ENCODE assay signal across 14 mouse cellular contexts in genomic region chr15:78591680-78592451, GRCm38 (mm10). TPM values are rescaled to one million over a fixed set of nuclear protein-coding genes. Genes with fewer than 3 reads are reported as not detected.
A peak's percentile ranks its signal among the peaks of the same experiment; 100 is the strongest.
DNase-seq lines count a peak whose midpoint lies in the region; ATAC-seq and TF ChIP-seq lines count a peak whose summit lies in the region.
"Had no signal": no experiment of that assay in that cellular context is flagged by ENCODE, and none has a peak within 500 bp of the region (broad histone marks: within the 10 kb centered on the region; RNA-seq: fewer than 3 reads in every experiment).

No protein-coding gene starts in this region.

- peak; percentile 72 for DNase-seq in thymus, postnatal 0 days (ENCODE audit: low spot score)
- no peak for DNase-seq in thymus, postnatal 10 days (ENCODE audit: low spot score in 2 of 2)
- no peak for DNase-seq in heart, embryonic 10.5 days (ENCODE audit: low spot score)
- no peak for DNase-seq in right cerebral cortex, postnatal 4 days
- no peak for DNase-seq in gastrocnemius, adult 2 months
- DNase-seq: cerebellum, postnatal 14 days; forebrain, postnatal 0 days; kidney, postnatal 36 days; right cerebral cortex, postnatal 25 days had no signal

- no peaks in the 10 kb centered on the region for H3K36me3 ChIP-seq in heart, embryonic 10.5 days
- H3K36me3 ChIP-seq: lung, embryonic 15.5 days; neural tube, embryonic 12.5 days had no signal

- H3K27me3 ChIP-seq in heart, embryonic 10.5 days (ENCODE audit: insufficient read depth, poor library complexity, severe bottlenecking) = peaks cover 10% of the 10 kb centered on the region
- H3K27me3 ChIP-seq: lung, embryonic 15.5 days; neural tube, embryonic 12.5 days had no signal

- 58% methylated on average over 15 of the region's 15 CpGs for WGBS in heart, embryonic 10.5 days

- ATAC-seq in activated CD4-positive, CD25-positive, alpha-beta regulatory T cell, adult 4 months = peak; percentile 58
- peak; percentile 64 for ATAC-seq in megakaryocyte, adult 5-6 weeks (ENCODE audit: poor library complexity, severe bottlenecking)
- ATAC-seq: forebrain, postnatal 0 days had no signal

- H3K9me3 ChIP-seq in heart, embryonic 10.5 days = no peaks in the 10 kb centered on the region
- H3K9me3 ChIP-seq: lung, embryonic 15.5 days; neural tube, embryonic 12.5 days had no signal

- H3K4me1 ChIP-seq in heart, embryonic 10.5 days = 0 out of 2 replicates have a peak, but pooled peaks cover 10% of the 10 kb centered on the region
- H3K4me1 ChIP-seq: neural tube, embryonic 12.5 days had no signal

- no peak overlapping the region for H3K27ac ChIP-seq in heart, embryonic 10.5 days
- no peak overlapping the region for H3K27ac ChIP-seq in gastrocnemius, adult 2 months
- H3K27ac ChIP-seq: hindbrain, embryonic 14.5 days; lung, embryonic 15.5 days; neural tube, embryonic 12.5 days had no signal

- no peak for TF ChIP-seq CTCF in gastrocnemius, adult 2 months (IDR thresholded peaks at IDR 0.05)

- H3K4me3 ChIP-seq in heart, embryonic 10.5 days = no peak overlapping the region
- no peak overlapping the region for H3K4me3 ChIP-seq in gastrocnemius, adult 2 months
- H3K4me3 ChIP-seq: lung, embryonic 15.5 days; neural tube, embryonic 12.5 days had no signal

- intact Hi-C loops in gastrocnemius, adult 2 months (cut with DNase I) = no loop called here

RNA-seq across cellular contexts. Expression of gene Cyth4, which starts 5.0 kb away (rescaled TPM):
- 23.0 and 23.7 TPM in 2 replicates for polyA plus RNA-seq in thymus, postnatal 0 days (2015; fragmentation: Nextera tagmentation; extraction: Ambion mirVana)
- polyA plus RNA-seq in activated CD4-positive, CD25-positive, alpha-beta regulatory T cell, adult 4 months (2017; shearing (Covaris generic)) = 100 to 1,000 TPM; 197 to 261 TPM
- 137 and 141 TPM in 2 replicates for total RNA-seq in megakaryocyte, adult 5-6 weeks (2015)
- total RNA-seq in megakaryocyte, adult 5-6 weeks (2017) = 263 and 285 TPM in 2 replicates
- polyA plus RNA-seq in heart, embryonic 10.5 days (2016; fragmentation: Nextera tagmentation; extraction: Ambion mirVana) = 2.3 and 5.0 TPM in 2 replicates
- total RNA-seq in gastrocnemius, adult 2 months (2021) = 1 to 10 TPM; 1.9 TPM

RNA-seq across cellular contexts. Expression of gene Rac2, which starts 19.3 kb away (rescaled TPM):
- 662 and 779 TPM in 2 replicates for polyA plus RNA-seq in thymus, postnatal 0 days (2015; fragmentation: Nextera tagmentation; extraction: Ambion mirVana)
- 1,000 to 10,000 TPM; 3,019 to 4,069 TPM for polyA plus RNA-seq in activated CD4-positive, CD25-positive, alpha-beta regulatory T cell, adult 4 months (2017; shearing (Covaris generic))
- 581 and 637 TPM in 2 replicates for total RNA-seq in megakaryocyte, adult 5-6 weeks (2015)
- total RNA-seq in megakaryocyte, adult 5-6 weeks (2017) = 416 and 453 TPM in 2 replicates
- polyA plus RNA-seq in heart, embryonic 10.5 days (2016; fragmentation: Nextera tagmentation; extraction: Ambion mirVana) = 5.9 and 13.0 TPM in 2 replicates
- total RNA-seq in gastrocnemius, adult 2 months (2021) = 1 to 10 TPM; 1.4 to 1.7 TPM

RNA-seq across cellular contexts. Expression of gene Sstr3, which starts 47.4 kb away (rescaled TPM):
- 0.03 and 0.05 TPM in 2 replicates for polyA plus RNA-seq in thymus, postnatal 0 days (2015; fragmentation: Nextera tagmentation; extraction: Ambion mirVana)
- not detected for polyA plus RNA-seq in activated CD4-positive, CD25-positive, alpha-beta regulatory T cell, adult 4 months (2017; shearing (Covaris generic))
- total RNA-seq in megakaryocyte, adult 5-6 weeks (2015) = 0.02 TPM in 1 of 2 replicates, not detected in the other
- not detected in 2 replicates for total RNA-seq in megakaryocyte, adult 5-6 weeks (2017)
- polyA plus RNA-seq in heart, embryonic 10.5 days (2016; fragmentation: Nextera tagmentation; extraction: Ambion mirVana) = 0.12 TPM in 1 of 2 replicates, not detected in the other
- under 1 TPM in 1 of 2 experiments, not detected in 1; 0.05 TPM for total RNA-seq in gastrocnemius, adult 2 months (2021)
- polyA plus RNA-seq: lung, embryonic 15.5 days had no signal

Comparison
In these comparisons a context has a peak if more than half of its experiments do, and no peak if none do; other contexts are left out.
1. RNA of gene Rac2, which starts 19.3 kb away (polyA plus RNA-seq): 3,019 to 4,069 TPM in activated CD4-positive, CD25-positive, alpha-beta regulatory T cell, adult 4 months and 662 to 779 TPM in thymus, postnatal 0 days; 5.9 to 13.0 TPM in heart, embryonic 10.5 days; every median in the first group is over 10 times any median in the second.